Mouse (Mus musculus) kidney, adult 2 months (tissue): ENCODE measurements at regions not wholly inside any gene's neighbourhood (a gene's known extent, or its start where the extent isn't known, plus 50 kb on each side); places are given as distances from the start of the nearest gene placed in this dataset.

Experiments
- DNase-seq: peaks from one replicate; pipeline ENCODE4 v3.0.0; 2021
- H3K27ac ChIP-seq: fragments of 200-500 bp; 2 replicates; pipeline ENCODE4 v1.5.1; 2012; ENCODE audit warnings: low read depth, low read length, control low read depth, inconsistent platforms; ENCODE audit not compliant: insufficient read depth
- H3K27me3 ChIP-seq: fragments of 200-500 bp; replicated peaks from 2 replicates; pipeline ENCODE4 v1.6.1; 2012; ENCODE audit warnings: mild to moderate bottlenecking, moderate library complexity, low read length, inconsistent platforms; ENCODE audit not compliant: control insufficient read depth, insufficient read depth
- H3K36me3 ChIP-seq: fragments of 200-500 bp; 2 replicates; pipeline ENCODE4 v1.6.1; 2012; ENCODE audit warnings: mild to moderate bottlenecking, moderate library complexity, low read length, inconsistent platforms; ENCODE audit not compliant: control insufficient read depth, insufficient read depth
- H3K4me1 ChIP-seq: fragments of 200-500 bp; 2 replicates; pipeline ENCODE4 v1.6.1; 2011; ENCODE audit warnings: low read length; ENCODE audit not compliant: control insufficient read depth, insufficient read depth
- H3K4me3 ChIP-seq: fragments of 200-500 bp; 2 replicates; pipeline ENCODE4 v1.5.1; 2011; ENCODE audit warnings: mild to moderate bottlenecking, low read depth, low read length, control low read depth; ENCODE audit not compliant: insufficient read depth
- CTCF ChIP-seq: fragments of 200-500 bp; conservative IDR thresholded peaks from 2 replicates; pipeline ENCODE4 v1.5.1; 2011; ENCODE audit warnings: low read depth, mild to moderate bottlenecking, control low read depth, low read length, moderate library complexity, mixed read lengths; ENCODE audit not compliant: insufficient read depth, insufficient read length
- POLR2A ChIP-seq: fragments of 200-500 bp; IDR thresholded peaks from one replicate; pipeline ENCODE4 v1.6.1; 2011; ENCODE audit warnings: low read depth, low read length, control low read depth
- WGBS: fragments of 180-500 bp; shearing (Covaris S2); methylation state at CpG from one replicate; pipeline ENCODE4 v1.1.7; 2018; 5-methylcytosine and 5-hydroxymethylcytosine counted together

- no peak for TF ChIP-seq CTCF
- TF ChIP-seq POLR2A, result no peak
- no peak for DNase-seq
- WGBS, result 98% methylated on average over 1 of the region's 1 CpGs
- H3K36me3 ChIP-seq, result no peaks in the 10 kb centered on the region
- no peaks in the 10 kb centered on the region for H3K27me3 ChIP-seq
- H3K4me1 ChIP-seq, result peaks cover 29% of the 10 kb centered on the region
- no peak overlapping the region for H3K27ac ChIP-seq
- H3K4me3 ChIP-seq, result no peak overlapping the region
These were observed 71.4 kb upstream of the Klf9 start for GRCm38 (mm10) chr19:23069656-23070055.

GRCm38 (mm10) chr19:23071000-23071399 is 70.0 kb upstream of the Klf9 start:
- TF ChIP-seq POLR2A (no peak), CTCF (no peak)
- WGBS, result 100% methylated on average over 1 of the region's 1 CpGs
- Histone ChIP-seq H3K36me3 (no peaks in the 10 kb centered on the region), H3K27me3 (no peaks in the 10 kb centered on the region), H3K4me1 (peaks cover 17% of the 10 kb centered on the region), H3K4me3 (no peak overlapping the region), H3K27ac (no peak overlapping the region)
- no peak for DNase-seq

- DNase-seq, result peak; percentile 87
- Histone ChIP-seq H3K27ac (peak overlapping the region; percentile 96), H3K27me3 (no peaks in the 10 kb centered on the region), H3K36me3 (no peaks in the 10 kb centered on the region), H3K4me1 (no peaks in the 10 kb centered on the region; the same call in 1 of the 2 replicates), H3K4me3 (peak overlapping the region; percentile 30)
- 69% methylated on average over 14 of the region's 14 CpGs for WGBS
- TF ChIP-seq POLR2A (no peak), CTCF (no peak)
These were observed 66.1 kb upstream of the Klf9 start for GRCm38 (mm10) chr19:23074602-23075570.

GRCm38 (mm10) chr19:23075790-23076189 is 65.2 kb upstream of the Klf9 start:
- Histone ChIP-seq H3K27ac (peak overlapping the region; percentile 96), H3K36me3 (no peaks in the 10 kb centered on the region), H3K27me3 (no peaks in the 10 kb centered on the region), H3K4me3 (peak overlapping the region; percentile 30), H3K4me1 (no peaks in the 10 kb centered on the region; the same call in 1 of the 2 replicates)
- DNase-seq, result peak; percentile 87
- WGBS, result 44% methylated on average over 5 of the region's 5 CpGs
- no peak for TF ChIP-seq CTCF
- no peak for TF ChIP-seq POLR2A

GRCm38 (mm10) chr19:23085173-23085660 is 55.8 kb upstream of the Klf9 start:
- peaks cover 2% of the 10 kb centered on the region; the same call in 1 of the 2 replicates for H3K4me1 ChIP-seq
- H3K27me3 ChIP-seq, result no peaks in the 10 kb centered on the region
- H3K4me3 ChIP-seq, result no peak overlapping the region
- no peaks in the 10 kb centered on the region for H3K36me3 ChIP-seq
- no peak overlapping the region for H3K27ac ChIP-seq
- 66% methylated on average over 7 of the region's 7 CpGs for whole genome bisulfite sequencing
- no peak for TF ChIP-seq POLR2A
- no peak for TF ChIP-seq CTCF
- DNase-seq, result no peak

GRCm38 (mm10) chr19:23087575-23087974 is 53.5 kb upstream of the Klf9 start:
- Histone ChIP-seq H3K4me3 (no peak overlapping the region), H3K4me1 (peaks cover 8% of the 10 kb centered on the region; the same call in 1 of the 2 replicates), H3K27me3 (no peaks in the 10 kb centered on the region), H3K27ac (no peak overlapping the region), H3K36me3 (no peaks in the 10 kb centered on the region)
- WGBS, result 89% methylated on average over 3 of the region's 3 CpGs
- no peak for DNase-seq
- TF ChIP-seq POLR2A (no peak), CTCF (no peak)

GRCm38 (mm10) chr19:23089081-23089480 is 51.9 kb upstream of the Klf9 start:
- Histone ChIP-seq H3K27ac (no peak overlapping the region), H3K27me3 (no peaks in the 10 kb centered on the region), H3K36me3 (no peaks in the 10 kb centered on the region), H3K4me1 (peaks cover 8% of the 10 kb centered on the region; the same call in 1 of the 2 replicates), H3K4me3 (no peak overlapping the region)
- no peak for DNase-seq
- no peak for TF ChIP-seq POLR2A
- no peak for TF ChIP-seq CTCF
- WGBS, result 100% methylated on average over 1 of the region's 1 CpGs
